Mouse (Mus musculus): Measurements from ENCODE around the gene Galntl6.

- no peak for TF ChIP-seq CTCF (IDR thresholded peaks at IDR 0.05; ENCODE audit: low read depth, low read length)
- no peak for TF ChIP-seq POLR2A (IDR thresholded peaks at IDR 0.05; ENCODE audit: borderline replicate concordance, low read depth, low read length)
These were observed 252.4 kb downstream of the Galntl6 start for GRCm38 (mm10) chr8:58660019-58660418.
